Mouse (Mus musculus) liver, embryonic 16.5 days (tissue): ENCODE data around the gene Uaca. TPM values are rescaled to one million over a fixed set of nuclear protein-coding genes. Genes with fewer than 3 reads are reported as not detected.

ENCODE experiments used
- ATAC-seq: fragments of 200-750 bp; cut with Nextera tagmentation; 2 replicates; pipeline ENCODE4 v1.8.0; 2017; ENCODE audit warnings: low read depth, mild to moderate bottlenecking, moderate number of reproducible peaks, moderate library complexity
- H3K27ac ChIP-seq: fragments of 300-500 bp; sonication (generic); 2 replicates; pipeline ENCODE4 v1.5.1; 2014; ENCODE audit warnings: mild to moderate bottlenecking, low read length
- H3K27me3 ChIP-seq: fragments of 300-500 bp; sonication (generic); 2 replicates; pipeline ENCODE4 v1.6.1; 2014; ENCODE audit warnings: low read depth, low read length, mixed read lengths; ENCODE audit not compliant: control insufficient read depth, insufficient read depth
- H3K36me3 ChIP-seq: fragments of 300-500 bp; sonication (generic); 2 replicates; pipeline ENCODE4 v1.6.1; 2014; ENCODE audit warnings: mild to moderate bottlenecking; ENCODE audit not compliant: control insufficient read depth, insufficient read depth
- H3K4me1 ChIP-seq: fragments of 300-500 bp; sonication (generic); 2 replicates; pipeline ENCODE4 v1.6.1; 2014; ENCODE audit warnings: low read depth, low read length, mixed read lengths; ENCODE audit not compliant: control insufficient read depth
- H3K4me2 ChIP-seq: fragments of 300-500 bp; sonication (generic); 2 replicates; pipeline ENCODE4 v1.6.1; 2014; ENCODE audit warnings: low read depth, low read length, mixed read lengths
- H3K4me3 ChIP-seq: fragments of 300-500 bp; sonication (generic); 2 replicates; pipeline ENCODE4 v1.5.1; 2014; ENCODE audit warnings: low read depth, mild to moderate bottlenecking, low read length
- H3K9ac ChIP-seq: fragments of 300-500 bp; sonication (generic); 2 replicates; pipeline ENCODE4 v1.6.1; 2014; ENCODE audit warnings: low read depth, low read length
- H3K9me3 ChIP-seq: fragments of 300-500 bp; sonication (generic); replicated peaks from 2 replicates; pipeline ENCODE4 v1.6.1; 2016; ENCODE audit warnings: low read length; ENCODE audit not compliant: control insufficient read depth
- WGBS: fragments of 180-500 bp; shearing (Covaris S2); extraction: QIAGEN DNeasy Blood & Tissue Kit; methylation state at CpG from one replicate; pipeline ENCODE4 v1.1.7; 2014; ENCODE audit not compliant: insufficient replicate concordance; 5-methylcytosine and 5-hydroxymethylcytosine counted together
- polyA plus RNA-seq: library from polyadenylated mRNA; unstranded; fragments of >200 nt; fragmentation: Nextera tagmentation; extraction: Ambion mirVana; gene quantifications from 2 replicates; pipeline ENCODE4 v1.2.1, GENCODE M21; 2015

Uaca gene
- polyA plus RNA-seq, 1 experiment from 2014 or later, result 3.0 TPM

DNA sequence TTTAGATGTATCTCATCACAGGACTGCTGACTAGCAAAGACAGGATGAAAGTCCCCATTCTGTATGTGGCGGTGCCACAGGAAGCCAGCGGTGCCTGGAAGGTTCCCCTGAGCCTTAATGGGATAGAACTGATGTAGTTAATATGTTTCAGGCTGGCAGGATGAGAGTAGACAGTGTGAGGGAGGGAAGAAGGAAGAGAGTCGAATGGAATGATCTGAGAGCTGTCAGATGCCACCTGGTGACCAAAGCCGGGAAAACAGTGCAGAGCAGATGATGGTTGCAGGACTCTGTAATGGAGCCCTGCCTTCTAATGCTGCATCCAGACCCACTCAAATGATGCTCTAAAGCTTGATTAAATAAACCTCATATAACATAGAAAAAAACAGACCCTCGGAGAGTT is 63.5 kb downstream of the Uaca start:
- Histone ChIP-seq H3K36me3 (no peaks in the 10 kb centered on the region), H3K4me1 (no peaks in the 10 kb centered on the region), H3K27me3 (no peaks in the 10 kb centered on the region), H3K4me3 (no peak overlapping the region), H3K4me2 (no peak overlapping the region), H3K27ac (no peak overlapping the region), H3K9me3 (no peaks in the 10 kb centered on the region), H3K9ac (no peak overlapping the region)
- ATAC-seq, result no peak
- 32% methylated on average over 5 of the region's 5 CpGs for WGBS

DNA sequence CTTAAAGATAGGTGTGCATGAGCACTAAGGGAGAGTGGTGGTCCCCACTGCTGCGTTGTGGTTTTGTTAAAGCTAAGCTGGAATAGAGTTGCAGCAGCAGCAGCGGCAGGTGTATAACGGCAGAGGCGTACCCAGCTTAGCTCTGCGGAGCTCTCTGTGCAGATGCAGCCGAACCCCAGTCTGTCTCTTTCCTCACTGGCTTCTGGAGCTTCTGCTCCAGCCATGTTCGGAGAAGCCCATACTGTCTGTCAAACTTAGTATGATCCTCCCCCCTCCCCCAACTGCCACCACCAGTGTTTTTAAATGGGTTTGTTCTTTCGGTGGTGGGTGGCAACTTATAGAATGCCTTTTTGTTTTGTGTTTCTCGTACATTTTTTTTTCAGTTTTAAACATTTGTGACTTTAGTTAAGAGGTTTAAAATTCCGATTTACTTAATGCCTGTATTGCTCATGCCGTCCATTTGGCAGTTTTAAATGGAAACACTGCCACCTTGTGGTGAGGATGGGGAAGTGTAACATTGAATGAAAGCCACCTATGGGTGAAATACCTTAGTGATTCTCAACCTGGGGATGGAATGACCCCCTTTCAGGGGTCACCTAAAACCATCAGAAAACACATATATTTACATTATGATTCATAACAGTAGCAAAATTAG is 64.1 kb downstream of the Uaca start:
- Histone ChIP-seq H3K4me1 (no peaks in the 10 kb centered on the region), H3K9ac (no peak overlapping the region), H3K36me3 (no peaks in the 10 kb centered on the region), H3K9me3 (no peaks in the 10 kb centered on the region), H3K4me3 (no peak overlapping the region), H3K27ac (no peak overlapping the region), H3K4me2 (no peak overlapping the region), H3K27me3 (no peaks in the 10 kb centered on the region)
- ATAC-seq, result no peak
- WGBS, result 36% methylated on average over 11 of the region's 11 CpGs

DNA sequence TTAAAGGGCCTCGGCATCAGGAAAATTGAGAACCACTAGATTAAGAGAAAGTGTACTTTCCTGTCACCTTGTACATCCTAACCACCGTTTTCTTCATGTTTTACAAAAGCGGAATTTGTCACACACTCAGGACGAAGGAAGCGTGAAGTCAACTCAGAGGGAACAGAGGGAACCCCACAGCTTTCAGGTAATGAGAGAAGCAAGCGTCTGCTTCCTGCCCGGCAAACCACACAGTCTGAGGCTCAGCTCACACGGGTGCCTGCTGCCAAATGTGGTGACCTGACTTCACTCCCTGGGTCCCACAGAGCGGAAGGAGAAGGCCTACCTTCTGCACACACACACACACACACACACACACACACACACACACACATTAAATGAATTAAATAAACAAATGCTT is 64.7 kb downstream of the Uaca start:
- Histone ChIP-seq H3K4me2 (no peak overlapping the region), H3K27me3 (no peaks in the 10 kb centered on the region), H3K4me3 (no peak overlapping the region), H3K9ac (no peak overlapping the region), H3K27ac (no peak overlapping the region), H3K9me3 (no peaks in the 10 kb centered on the region), H3K4me1 (no peaks in the 10 kb centered on the region), H3K36me3 (no peaks in the 10 kb centered on the region)
- 42% methylated on average over 9 of the region's 9 CpGs for WGBS
- ATAC-seq, result no peak

DNA sequence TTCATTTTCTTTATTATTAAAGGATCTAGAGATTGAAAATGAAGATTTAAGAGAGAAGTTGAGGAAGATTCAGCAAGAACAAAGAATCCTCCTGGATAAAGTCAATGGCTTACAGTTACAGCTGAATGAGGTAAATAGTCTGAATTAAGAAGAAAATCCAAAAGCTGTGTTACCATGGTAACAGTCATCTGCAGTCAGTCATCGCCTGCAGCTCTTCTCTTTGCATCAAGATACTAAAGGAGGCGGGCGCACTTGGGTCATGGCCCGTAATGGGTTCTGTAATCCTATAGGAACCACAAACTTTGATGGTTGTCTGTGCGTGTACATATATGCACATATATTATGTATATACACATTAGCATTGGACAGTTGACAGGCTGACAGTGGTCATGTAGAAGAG is 66.7 kb downstream of the Uaca start:
- no peak overlapping the region for H3K4me2 ChIP-seq

DNA sequence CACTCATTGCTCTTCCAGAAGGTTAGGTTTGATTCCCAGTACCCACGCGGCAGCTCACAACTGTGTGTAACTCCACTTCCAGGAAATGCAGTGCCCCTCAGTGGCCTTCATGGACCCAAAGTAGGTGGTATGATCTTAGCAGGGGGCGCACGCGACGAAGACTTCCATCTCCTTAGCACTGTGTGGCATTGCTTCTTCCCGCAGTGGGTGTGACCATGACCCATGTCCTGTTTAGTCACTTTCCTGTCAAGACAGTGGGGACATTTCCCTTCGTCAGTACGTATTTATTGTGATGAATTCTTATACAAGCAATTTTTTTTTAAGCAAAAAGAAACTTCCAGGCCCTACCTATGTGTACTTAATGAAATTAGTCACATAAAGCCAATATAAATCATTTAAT is 70.3 kb downstream of the Uaca start:
- no peak for ATAC-seq
- WGBS, result 58% methylated on average over 9 of the region's 9 CpGs
- Histone ChIP-seq H3K4me1 (no peaks in the 10 kb centered on the region), H3K4me3 (no peak overlapping the region), H3K4me2 (no peak overlapping the region), H3K27me3 (no peaks in the 10 kb centered on the region), H3K27ac (no peak overlapping the region), H3K36me3 (no peaks in the 10 kb centered on the region), H3K9ac (no peak overlapping the region), H3K9me3 (no peaks in the 10 kb centered on the region)

More for the DNA sequence above, 66.7 kb downstream of the Uaca start:
- H3K9me3 ChIP-seq, result no peaks in the 10 kb centered on the region
- no peaks in the 10 kb centered on the region for H3K4me1 ChIP-seq
- H3K4me3 ChIP-seq, result no peak overlapping the region
- no peak overlapping the region for H3K27ac ChIP-seq
- H3K36me3 ChIP-seq, result no peaks in the 10 kb centered on the region
- no peak overlapping the region for H3K9ac ChIP-seq
- WGBS, result 67% methylated on average over 5 of the region's 5 CpGs
- no peaks in the 10 kb centered on the region for H3K27me3 ChIP-seq
- no peak for ATAC-seq

DNA sequence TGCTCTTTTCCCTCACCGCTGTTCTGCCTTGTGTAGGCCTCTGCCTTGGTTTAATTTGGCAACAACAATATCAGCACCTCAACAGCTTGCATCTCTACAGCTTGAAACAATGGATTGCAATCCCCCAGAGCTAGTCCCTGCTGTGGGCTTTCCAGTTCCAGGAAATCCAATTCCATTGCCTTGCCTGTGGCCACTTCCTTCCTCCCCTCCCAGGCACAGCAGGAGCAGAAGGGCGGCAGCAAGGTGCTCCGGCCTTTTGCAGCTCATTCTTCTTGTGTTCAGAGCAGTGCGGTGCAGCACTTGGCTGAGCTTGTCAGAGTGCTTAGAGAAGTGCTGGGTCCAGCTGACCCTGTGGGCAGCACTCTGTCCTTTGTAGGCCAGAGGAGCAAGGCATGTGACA is 71.5 kb downstream of the Uaca start:
- H3K4me3 ChIP-seq, result no peak overlapping the region
- H3K4me2 ChIP-seq, result no peak overlapping the region
- H3K9me3 ChIP-seq, result no peaks in the 10 kb centered on the region
- no peaks in the 10 kb centered on the region for H3K4me1 ChIP-seq
- no peaks in the 10 kb centered on the region for H3K27me3 ChIP-seq
- 66% methylated on average over 4 of the region's 4 CpGs for WGBS
- ATAC-seq, result no peak
- H3K27ac ChIP-seq, result no peak overlapping the region
- no peaks in the 10 kb centered on the region for H3K36me3 ChIP-seq
- H3K9ac ChIP-seq, result no peak overlapping the region

DNA sequence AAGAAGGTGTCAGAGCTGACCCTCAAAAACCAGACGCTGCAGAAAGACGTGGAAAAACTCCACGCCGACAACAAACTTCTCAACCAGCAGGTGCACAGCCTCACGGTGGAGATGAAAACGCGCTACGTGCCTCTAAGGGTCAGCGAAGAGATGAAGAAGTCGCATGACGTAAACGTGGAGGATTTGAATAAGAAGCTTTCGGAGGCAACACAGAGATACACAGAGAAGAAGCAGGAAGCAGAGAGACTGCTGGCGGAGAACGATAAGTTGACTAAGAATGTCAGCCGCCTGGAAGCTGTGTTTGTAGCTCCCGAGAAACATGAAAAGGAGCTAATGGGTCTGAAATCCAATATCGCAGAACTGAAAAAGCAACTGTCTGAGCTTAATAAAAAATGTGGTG is 76.1 kb downstream of the Uaca start:
- Histone ChIP-seq H3K4me1 (no peaks in the 10 kb centered on the region), H3K27me3 (no peaks in the 10 kb centered on the region), H3K9ac (no peak overlapping the region), H3K27ac (no peak overlapping the region), H3K36me3 (no peaks in the 10 kb centered on the region), H3K9me3 (no peaks in the 10 kb centered on the region), H3K4me3 (no peak overlapping the region), H3K4me2 (no peak overlapping the region)
- ATAC-seq, result no peak
- WGBS, result 81% methylated on average over 18 of the region's 18 CpGs

DNA sequence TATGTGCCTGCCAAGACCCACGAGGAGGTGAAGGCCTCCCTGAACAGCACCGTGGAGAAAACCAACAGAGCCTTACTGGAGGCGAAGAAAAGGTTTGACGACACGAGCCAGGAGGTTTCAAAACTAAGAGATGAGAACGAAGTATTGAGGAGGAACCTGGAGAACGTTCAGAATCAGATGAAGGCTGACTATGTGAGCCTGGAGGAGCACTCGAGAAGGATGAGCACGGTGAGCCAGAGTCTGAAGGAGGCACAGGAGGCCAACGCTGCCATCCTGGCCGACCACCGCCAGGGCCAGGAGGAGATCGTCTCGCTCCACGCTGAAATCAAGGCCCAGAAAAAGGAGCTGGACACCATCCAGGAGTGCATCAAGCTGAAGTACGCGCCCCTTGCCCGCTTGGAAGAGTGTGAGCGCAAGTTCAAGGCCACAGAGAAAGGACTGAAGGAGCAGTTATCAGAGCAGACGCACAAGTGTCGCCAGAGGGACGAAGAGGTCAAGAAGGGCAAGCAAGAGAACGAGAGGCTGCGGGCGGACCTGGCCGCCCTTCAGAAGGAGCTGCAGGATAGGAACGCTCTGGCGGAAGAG is 76.7 kb downstream of the Uaca start:
- Histone ChIP-seq H3K27ac (no peak overlapping the region), H3K27me3 (no peaks in the 10 kb centered on the region), H3K9me3 (no peaks in the 10 kb centered on the region), H3K36me3 (no peaks in the 10 kb centered on the region), H3K4me3 (no peak overlapping the region), H3K4me1 (no peaks in the 10 kb centered on the region), H3K4me2 (no peak overlapping the region), H3K9ac (no peak overlapping the region)
- ATAC-seq, result no peak
- 77% methylated on average over 28 of the region's 28 CpGs for WGBS

DNA sequence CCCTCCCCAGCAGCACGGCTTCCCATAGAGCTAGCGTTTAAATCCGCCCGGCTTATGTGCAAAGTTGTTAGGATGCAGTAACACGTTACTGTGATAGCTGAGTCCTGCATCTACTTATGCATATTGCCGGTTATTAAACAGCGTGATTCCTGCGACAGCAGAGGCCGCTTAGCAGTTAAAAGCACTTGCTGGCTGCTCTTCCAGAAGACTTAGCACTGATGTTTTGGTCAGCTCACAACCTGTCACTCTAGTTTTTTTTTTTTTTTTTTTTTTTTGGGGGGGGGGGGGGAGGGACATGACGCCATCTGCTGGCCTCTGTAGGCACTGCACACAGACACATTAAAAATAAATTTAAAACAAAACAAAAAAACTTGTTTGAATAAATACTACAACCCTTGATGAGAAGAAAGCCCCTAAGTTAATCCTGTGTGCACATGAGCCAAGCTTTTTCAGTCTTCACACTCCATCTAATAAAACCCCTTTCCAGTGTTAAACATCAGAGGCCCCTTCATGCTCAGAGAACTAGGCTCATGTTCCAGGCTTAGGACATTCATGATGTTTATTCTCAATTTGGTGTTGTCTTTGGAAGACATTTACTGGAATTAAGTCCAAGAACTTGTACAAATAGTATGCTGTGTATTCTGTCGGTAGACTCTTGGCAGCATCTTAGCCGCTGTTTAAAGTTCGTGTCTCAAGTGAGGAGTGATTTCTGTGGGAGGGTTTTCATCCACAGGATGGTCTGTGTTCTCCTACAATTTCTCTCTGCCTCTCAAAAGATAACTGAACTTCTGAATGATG is 79.1 kb downstream of the Uaca start:
- Histone ChIP-seq H3K4me1 (no peaks in the 10 kb centered on the region), H3K4me3 (no peak overlapping the region), H3K9ac (no peak overlapping the region), H3K36me3 (no peaks in the 10 kb centered on the region), H3K4me2 (no peak overlapping the region), H3K9me3 (no peaks in the 10 kb centered on the region), H3K27me3 (no peaks in the 10 kb centered on the region), H3K27ac (no peak overlapping the region)
- 69% methylated on average over 13 of the region's 13 CpGs for WGBS
- ATAC-seq, result no peak
